Mouse (Mus musculus) MN1 (cell line): ENCODE data around the gene Rassf4.

ENCODE experiments used
- DNase-seq: peaks from one replicate; pipeline ENCODE4 v3.0.0-alpha.2; 2016; ENCODE audit warnings: low spot score

Gene Rassf4

DNA sequence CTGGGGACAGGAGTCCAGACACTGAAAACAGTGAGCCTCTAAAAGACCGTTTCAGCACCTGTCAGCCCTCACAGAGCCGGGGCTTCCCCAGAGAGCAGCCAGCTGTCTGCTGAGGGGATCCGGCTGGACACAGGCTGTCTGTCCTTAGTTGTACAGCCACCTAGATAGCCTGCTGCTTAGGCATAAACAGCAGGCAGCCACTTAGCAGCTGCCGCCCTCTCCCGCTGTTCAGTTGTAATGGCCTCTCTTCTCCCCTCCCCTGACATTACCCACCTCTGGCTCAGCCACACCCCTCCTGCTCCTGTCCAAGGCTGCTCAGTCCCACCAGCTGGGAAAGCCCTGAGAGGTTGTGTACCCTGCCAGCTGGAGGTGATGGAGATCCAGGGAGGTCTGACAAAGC is 2.7 kb downstream of the Rassf4 start:
- peak; percentile 55 for DNase-seq

DNA sequence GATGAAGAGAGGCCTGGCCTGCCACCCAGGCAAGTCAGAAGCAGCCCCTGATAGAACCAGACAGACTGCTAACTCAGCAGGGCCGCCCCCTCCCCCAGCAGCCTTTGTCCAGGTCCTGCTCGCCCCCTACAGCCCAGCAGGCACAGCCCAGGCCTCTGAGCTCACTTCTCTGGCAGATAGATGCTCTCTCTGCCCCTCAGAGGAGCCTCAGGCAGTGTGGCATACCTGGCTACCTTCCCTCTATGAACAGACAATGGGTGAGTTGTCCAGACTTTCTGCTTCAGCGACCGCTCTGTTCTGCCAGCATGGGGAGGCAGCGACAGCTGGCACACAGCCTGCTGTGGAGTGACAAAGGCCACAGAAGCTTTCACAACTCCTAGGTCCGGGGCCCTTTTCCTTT is 3.6 kb downstream of the Rassf4 start:
- DNase-seq: no peak

DNA sequence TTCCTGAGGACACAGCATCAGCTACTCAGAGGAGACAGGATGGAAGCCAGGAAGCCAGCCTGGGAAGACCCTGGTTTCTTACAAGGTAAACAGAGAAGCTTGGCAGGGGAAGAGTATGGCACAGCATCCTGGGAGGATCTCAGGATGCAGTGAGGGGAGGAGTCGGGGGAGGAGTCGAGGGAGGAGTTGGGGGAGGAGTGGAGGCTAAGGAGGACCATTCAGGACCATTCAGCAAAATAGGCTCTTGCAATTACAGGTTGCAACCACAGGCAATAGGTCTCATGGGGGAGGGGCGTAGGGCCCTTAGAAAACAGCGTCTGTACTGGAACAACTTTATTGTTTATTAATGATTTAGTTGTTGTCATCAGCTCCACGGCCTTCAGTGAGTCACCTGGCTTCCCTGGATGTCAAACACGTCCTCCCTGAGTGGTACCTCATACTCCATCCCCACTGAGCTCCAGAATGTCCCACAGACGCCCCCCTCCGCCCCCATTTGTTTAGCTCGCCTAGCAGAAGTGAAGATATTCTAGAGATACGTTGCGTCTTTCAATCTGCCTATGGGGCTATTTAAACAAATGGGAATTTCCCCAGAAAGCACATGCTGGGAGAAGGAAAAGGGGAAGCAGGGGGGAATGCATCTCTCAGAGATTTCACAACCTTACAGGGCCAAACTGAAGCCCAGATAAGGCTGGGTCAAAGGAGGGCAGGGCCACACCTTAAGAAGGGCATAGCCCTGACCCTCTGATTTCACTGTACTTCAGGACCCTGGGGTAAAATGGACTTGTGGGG is 4.9 kb downstream of the Rassf4 start:
- DNase-seq: peak; percentile 34

DNA sequence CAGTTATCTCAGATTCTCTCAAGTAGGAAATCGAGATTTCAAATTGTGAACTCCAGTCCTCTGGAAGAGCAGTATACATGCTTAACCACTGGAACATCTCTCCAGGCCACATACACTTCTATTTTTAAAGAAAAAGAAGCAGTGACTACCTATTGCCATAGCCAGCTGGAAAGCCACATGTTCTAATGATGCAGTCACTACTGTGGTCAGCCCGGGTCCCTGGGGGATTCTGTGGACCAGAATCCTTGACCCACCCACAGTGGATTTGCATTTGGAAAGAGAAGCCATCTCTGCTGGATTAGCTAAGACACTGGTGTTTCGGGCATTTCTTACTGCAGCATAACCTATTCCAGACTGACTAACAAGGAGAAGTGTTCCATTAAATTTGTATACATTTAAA is 6.4 kb downstream of the Rassf4 start:
- DNase-seq: no peak

DNA sequence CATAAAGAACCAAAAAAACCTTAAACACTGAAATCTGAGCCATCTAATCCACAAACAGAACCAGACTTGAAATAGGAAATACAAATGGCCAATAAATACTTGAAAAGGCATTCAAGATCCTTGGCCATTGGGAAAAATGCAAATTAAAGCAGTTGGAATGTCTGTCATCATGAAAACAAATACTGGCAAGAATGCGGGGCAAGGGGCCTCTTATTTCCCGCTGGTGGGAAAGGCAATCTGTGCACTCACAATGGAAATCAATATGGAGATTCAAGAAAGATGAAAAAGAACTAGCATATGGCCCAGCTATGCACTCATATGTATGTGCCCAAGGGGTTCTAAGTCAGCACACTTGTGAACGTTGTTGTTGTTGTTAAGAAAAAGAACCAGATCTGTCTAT is 6.9 kb downstream of the Rassf4 start:
- DNase-seq: no peak

DNA sequence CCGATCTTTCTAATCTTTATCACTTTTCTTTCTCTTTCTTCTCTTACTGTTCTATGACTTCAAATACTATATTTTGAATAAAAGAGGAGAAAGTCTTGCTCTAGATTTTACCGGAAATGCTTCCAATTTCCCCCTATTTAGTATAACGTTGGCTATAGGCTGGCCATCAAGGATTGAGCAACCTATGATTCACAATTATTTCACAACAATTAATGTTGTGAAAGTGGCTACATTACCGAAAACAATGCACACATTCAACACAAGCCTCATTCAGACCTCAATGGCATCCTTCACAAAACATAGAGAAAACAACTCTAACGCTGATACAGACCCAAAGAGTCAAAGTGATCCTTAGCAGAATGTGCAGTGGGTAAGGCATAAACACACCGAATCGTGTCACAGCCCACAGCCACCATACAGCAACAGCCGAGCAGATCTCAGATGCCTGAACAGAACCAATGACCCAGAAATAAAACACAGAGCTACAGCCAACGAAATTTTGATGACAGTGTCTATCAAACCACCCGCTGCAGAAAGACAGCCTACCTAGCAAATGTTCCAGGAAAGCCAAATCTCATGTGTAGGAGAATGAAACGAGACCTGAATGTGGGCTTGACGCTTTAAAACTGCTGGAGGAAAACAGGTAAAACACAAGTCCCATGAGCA is 7.5 kb downstream of the Rassf4 start:
- no peak for DNase-seq

DNA sequence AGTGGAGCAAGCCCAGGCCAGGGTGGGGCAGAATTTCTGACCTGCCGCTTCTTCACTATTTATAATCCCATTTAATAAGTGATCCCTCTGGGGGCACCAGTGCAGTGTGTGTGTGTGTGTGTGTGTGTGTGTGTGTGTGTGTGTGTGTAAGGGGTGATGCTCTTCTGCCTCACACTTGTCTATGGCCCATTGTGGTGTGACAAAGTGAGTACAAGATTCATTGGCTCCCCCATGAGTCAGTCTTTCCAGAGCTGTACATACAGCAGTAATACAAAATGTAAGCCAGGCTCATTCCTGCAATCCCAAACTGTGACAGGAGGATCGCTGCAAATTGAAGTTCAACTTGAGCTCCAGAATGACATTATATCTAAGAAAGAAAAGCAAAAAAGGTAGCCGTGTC is 8.9 kb downstream of the Rassf4 start:
- no peak for DNase-seq

DNA sequence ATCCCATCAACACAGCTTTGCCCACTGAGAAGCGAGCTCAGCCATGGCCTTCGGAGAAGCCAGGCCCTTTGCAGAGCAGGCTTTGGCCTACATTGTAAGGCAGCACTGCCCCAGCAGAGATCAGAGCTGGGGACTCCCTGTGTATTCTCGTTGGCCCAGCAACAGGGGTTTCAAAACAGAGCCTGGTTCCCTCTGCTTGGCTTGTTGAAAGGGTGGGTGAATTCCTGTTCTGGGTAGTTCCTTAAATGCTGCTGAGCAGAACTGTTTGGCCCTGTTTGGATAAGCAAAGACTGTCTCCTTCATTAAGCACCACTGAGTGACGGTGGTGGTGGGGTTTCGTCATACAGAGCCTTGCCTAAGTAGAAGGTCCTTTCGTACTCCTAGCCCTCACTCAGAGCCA is 9.7 kb downstream of the Rassf4 start:
- no peak for DNase-seq

DNA sequence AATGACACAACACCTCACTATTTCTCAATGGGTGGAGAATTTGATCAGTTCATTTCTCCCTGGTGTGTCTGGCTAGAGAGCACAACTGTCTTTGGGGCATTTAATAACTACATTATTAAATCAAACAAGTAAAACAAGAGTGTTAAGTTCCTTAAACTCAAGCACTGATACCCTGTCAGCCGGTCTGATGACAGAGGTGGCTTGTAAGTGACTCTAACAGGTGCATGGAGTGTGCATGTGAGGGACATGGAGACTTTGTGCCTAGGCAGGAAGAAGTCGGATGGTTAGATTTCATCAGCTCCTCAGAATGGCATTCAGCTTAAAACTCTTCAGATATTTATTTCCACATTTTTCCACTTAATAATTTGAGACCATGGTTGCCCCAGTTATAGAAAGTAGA is 10.4 kb downstream of the Rassf4 start:
- DNase-seq: no peak

DNA sequence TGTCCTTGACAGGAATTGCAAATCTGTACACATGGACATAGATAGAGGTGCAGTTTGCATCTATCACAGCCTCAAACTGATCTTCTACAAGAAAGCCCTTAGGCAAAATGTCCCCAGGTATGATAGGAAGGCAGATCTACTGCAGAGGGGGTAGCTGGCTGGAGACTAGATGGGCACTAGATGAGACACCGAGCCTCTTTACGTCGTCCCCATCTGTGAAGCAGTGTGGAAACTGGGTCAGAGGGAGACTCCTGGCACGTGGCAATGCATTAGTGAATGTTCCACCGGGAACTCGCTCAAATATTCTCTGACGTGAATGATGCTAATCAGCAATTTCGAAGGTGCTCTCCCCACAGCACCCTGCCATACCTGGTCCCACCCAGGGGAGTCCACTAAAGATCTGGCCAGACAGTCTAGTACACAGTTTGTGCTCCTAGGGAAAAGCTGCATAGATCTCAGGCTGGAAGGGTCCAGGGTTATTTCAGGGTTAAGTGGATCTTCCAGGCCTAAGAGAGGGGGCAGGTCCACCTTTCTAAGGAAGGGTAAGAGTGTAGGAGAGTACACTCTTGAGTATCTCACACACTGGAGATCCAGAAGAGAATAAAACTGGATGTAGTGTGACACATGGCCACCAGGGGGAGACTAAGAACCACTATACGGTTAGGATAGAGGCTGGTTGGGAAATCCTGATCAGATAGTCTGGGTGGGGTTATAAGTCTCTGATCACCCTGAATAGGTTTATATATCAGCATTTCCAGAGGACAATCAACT is 19.9 kb downstream of the Rassf4 start:
- DNase-seq: peak; percentile 75

DNA sequence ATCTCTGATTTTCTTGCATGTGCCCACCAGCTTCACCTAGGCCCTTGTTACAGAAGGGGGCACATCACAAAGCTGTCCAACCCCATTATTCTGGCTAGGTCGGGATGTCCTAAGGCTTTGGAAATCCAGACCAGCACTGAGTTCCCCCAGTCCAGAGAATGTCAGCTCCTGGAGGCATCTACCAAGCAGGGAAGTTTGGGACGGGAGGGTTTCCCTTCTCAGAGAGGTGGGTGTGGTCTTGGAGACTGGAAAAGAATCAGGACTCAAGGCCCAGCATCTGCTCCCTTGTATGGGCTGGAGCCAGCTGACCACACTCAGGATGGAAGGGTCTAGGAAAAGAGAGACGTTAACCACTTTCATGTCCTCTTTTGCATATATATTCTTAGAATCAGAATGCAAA is 20.6 kb downstream of the Rassf4 start:
- DNase-seq: no peak

DNA sequence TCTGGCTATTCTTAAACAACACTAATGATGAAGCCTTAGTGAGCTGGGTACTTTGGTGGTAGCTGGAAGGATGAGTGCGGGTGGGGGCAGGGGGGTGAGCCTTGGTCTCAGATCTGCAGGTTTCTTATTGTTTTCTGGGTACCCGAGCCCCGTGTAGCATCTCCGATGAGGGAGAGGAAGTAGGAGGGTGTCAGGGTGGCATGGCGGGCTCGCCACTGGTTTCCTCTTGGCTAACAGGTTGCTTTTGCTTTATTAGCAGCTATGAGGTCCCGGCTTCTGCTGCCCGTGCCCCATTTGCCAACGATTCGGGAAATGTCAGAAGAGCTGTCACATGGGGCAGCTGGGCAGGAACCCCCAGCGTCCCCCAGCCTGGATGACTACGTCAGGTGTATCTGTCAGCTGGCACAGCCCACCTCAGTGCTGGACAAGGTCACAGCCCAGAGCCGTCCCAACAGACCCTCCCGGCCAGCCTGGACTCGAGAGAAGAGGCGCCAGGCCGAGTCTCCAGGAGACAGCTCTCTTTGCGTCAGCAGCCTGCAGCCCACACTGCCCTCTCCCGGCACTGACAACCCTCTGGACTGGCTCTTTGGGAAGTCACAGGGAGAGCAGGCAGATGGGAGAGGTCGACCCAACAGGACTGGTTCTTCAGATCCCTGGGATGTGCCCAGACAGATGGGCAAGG is 22.2 kb downstream of the Rassf4 start:
- no peak for DNase-seq

DNA sequence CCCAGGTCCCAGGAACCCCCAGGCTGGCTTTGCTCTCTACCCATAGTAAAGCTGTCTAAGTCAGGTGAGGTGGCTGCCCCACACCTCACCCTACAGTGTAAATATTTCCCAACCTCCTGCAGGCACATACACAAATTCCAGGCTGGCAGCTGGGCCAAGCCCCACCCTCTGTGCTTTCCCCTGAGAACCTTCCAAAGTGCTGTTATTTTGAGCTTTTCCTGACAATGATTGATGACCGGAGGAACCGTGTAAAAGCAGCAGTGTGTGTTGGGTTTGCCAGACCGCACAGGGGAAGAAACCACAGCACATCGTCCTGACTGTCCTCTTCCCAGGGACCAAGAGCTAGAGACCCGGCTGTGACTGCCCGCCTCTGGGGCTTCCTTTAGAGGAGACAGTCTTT is 23.3 kb downstream of the Rassf4 start, which contains the start of gene Depp1:
Gene Depp1 (plus strand): TSS at position 204 of the 400 bp plus-strand sequence.
- no peak for DNase-seq

DNA sequence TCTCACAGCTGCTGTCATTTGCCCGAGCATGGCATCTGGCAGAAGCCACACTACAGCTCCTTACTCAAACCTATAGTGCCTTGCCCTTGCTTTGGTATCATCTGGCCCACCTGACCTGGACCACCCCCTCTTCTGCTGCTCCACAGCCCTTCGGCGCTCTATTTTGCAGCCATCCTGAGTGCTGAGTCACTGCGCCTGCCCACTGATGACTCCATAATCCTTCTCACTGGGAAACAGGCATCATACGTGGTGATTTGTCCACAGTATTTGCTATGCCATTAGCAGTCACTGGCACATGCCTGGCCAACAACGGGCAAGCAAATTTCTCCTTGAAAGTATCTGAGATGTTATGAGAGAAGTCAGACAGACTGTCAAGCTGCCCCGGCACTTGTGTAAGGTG is 23.9 kb downstream of the Rassf4 start:
- no peak for DNase-seq

DNA sequence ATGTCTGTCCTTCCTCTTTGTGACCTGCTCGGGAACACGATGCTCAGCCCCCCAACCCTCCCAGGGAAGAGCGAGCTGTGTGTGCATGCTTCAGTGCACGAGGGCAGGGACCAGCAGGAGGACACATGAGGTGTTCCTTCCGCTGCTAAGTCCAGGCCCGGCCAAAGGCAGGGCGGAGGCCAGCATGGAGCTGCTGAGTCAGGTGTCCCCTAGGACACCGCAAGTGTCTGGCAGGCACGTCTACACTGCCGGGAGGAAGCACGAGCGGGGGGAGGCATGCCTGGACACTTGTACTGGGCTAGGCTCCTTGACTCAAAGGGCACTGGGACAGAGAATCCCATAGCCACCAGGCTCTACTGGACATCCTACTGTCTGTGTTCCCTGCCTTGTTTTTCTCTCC is 26.0 kb downstream of the Rassf4 start:
- DNase-seq: no peak

DNA sequence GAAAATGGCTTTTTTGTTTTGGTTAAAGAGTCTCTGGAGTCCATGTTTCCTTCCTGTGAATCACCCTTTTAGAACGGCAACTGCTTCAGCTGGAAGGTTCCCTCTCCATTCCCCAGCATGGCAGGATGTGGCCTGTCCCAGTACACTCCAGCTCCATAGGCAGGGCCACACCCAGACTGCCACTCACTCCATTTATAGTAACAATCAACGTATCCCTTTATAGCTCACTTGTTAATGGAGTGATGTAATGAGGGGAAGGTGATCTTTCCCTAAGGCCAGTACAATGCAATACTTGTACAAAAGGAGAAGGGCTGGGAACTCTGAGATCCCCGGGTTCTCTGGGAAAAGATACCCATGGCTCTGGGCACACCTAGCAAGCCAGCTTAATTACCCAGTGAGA is 29.4 kb downstream of the Rassf4 start:
- no peak for DNase-seq

DNA sequence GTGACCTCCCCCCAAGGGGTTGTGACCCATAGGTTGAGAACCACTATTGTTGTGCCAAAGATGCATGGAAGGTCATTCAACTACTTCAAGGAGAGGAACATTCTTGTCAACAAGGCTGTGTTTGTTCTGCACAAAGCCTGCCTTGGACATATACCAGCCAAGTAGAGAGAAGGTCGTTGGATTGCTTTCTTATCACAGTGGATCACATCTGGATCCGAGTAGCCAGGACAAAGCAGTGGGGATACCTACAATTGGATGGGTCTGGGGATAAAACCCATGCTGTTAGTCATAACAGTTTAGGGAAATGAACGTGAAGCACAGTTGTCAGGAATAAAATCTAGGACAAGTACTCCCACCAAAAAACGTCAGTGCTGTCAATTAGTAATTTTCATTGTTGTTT is 29.9 kb downstream of the Rassf4 start:
- no peak for DNase-seq

DNA sequence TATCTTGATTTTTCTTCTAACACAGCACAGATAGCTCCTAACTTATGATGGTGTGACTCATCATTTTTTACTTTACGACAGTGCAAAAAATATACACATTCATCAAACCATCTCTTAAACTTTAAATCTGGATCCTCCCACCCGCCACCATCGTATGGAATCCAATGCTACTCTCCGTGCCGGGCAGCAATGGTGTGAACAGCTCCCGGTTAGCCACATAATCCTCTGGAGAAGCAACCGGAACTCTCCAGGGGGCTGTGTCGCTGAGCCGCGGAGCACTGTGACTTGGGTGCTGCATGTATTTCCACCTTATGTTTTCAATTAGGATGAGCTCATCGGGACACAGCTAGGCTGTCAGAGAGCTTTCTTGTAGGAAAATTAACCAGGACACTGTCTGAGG is 30.8 kb downstream of the Rassf4 start:
- DNase-seq: no peak

DNA sequence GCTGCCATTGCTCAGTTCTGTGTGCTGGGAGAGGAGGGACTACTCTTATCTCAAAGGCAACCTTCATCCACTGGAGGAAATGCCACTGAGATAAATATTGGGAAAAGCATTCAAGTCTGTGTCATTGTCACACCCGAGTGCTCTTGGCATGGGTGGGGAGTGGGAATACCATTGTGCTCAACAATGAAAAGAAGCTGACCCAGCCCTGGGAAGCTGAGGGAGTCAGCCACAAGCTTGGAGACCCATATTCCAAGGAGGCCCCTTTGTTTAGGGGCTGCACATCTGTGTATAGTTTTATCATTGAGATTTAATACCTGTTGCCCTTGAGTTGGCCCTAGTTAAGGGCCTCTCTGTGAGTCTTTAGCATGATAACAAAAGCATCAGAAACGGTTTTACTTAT is 34.1 kb downstream of the Rassf4 start:
- no peak for DNase-seq

DNA sequence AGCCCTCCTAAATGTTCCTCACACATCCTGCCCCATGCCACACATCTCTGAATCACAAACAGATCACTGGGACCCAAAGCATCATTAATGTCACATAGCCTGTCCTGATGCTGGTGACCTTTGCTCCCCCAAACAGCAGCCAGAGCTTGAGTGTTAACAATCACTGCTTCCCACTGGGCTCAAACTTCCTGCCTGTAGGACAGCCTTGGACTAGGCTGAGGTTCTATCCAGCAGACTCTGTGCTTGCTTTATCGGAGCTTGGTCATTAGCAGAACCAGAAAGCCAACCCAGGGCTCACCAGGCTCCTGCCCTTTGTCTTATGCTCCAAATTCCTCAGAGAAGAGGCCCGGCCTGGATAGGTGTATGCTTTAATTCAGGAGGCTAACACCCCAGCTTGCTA is 34.9 kb downstream of the Rassf4 start:
- no peak for DNase-seq

DNA sequence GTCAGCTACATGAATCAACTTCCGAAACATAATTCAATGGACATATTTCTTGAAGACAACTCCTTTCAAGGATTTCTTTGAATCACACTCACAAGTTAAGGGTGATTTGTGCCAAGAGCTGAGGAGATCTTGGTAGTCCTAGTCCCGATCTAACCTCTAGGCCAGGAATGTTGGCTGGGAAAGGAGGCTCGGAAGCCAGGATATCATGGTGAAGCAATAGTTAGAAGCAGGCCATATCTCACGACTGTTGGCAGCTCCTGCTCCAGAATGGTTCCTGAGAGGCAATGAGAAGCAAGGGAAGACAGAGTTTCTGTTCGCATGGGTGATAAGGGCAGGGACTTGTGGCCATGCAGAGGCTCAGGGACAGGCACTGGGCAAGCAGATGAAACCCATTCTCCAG is 36.3 kb downstream of the Rassf4 start:
- no peak for DNase-seq

DNA sequence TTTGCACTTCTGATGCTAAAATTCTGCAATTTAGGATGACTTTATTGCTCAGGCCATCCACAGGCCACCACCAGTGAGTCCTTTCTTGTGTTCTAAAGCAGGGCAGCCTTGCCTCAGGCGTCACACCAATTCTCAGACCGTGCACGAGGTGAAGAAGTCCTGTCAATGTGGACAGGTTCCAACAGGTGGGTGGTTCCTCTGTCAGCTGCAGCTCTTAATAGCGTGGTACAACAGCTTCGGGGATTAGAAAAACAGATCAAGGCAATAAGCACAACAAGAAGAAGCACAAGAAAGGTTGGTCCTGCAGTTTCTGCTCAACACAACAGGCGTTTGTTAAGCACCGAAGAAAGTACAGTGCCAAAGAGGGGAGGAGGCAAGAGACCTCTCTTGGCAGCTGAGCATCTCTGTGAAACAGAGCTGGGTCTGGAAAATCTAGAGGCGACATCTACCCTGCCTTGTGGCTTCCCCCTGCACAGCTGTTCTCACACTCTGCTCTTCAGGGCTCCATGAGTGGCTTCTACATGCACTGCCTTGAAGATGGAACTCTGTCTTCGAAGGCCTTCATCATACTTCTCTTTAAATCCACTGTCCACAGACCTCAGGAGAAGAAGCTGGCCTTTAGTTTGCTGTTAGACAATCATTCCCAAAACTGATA is 37.0 kb downstream of the Rassf4 start:
- no peak for DNase-seq
